Mouse (Mus musculus): ENCODE results near the gene Megf8.

GRCm38 (mm10) chr7:25269029-25269428, 47.9 kb upstream of the Megf8 start:
- no peak for TF ChIP-seq TCF12 (IDR thresholded peaks at IDR 0.05; ENCODE audit: insufficient read depth, poor library complexity, severe bottlenecking)
- no peak for TF ChIP-seq MAX (IDR thresholded peaks at IDR 0.05; ENCODE audit: low read depth)
- no peak for TF ChIP-seq POLR2A (IDR thresholded peaks at IDR 0.05; ENCODE audit: insufficient read length, low read depth)
- TF ChIP-seq USF1 (IDR thresholded peaks at IDR 0.05; ENCODE audit: low read depth), result no peak
- TF ChIP-seq POLR2AphosphoS2 (IDR thresholded peaks at IDR 0.05; ENCODE audit: insufficient read length, low read depth), result no peak
- TF ChIP-seq CEBPB (IDR thresholded peaks at IDR 0.05; ENCODE audit: insufficient read depth, poor library complexity, severe bottlenecking), result no peak
- TF ChIP-seq MYOD1 (IDR thresholded peaks at IDR 0.05; ENCODE audit: control insufficient read depth in 1 of 3, insufficient read length in 2 of 3, low read depth in 2 of 3), result no peak
- no peak for TF ChIP-seq REST (IDR thresholded peaks at IDR 0.05; ENCODE audit: insufficient read depth, insufficient read length)
- TF ChIP-seq MYOG (IDR thresholded peaks at IDR 0.05; ENCODE audit: control insufficient read depth in 1 of 3, insufficient read depth in 1 of 3, insufficient read length in 2 of 3, low read depth in 2 of 3), result no peak
- TF ChIP-seq SRF (IDR thresholded peaks at IDR 0.05; ENCODE audit: control insufficient read depth, insufficient read length, low read depth), result no peak
